Mouse (Mus musculus): ENCODE measurements around the gene Syt13.

DNA sequence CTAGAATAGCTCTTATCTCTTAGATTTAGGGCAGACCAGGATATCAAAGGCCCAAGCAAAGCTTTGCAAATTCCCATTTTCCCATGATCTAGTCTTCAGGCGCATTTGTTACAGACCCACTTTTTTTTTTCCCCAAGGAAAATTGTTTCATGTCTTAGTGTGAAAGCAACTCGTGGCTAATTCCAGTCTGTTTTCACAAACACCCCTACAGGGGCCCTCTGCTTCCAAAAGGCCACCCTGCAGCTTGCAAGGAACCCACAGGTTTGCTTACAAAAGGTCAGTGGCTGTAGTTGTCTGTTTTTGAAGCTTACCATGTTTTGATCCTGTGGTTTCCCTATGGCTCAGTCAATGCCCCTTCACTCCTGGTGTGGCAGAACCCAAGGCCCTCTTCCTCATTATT lies 48.3 kb upstream of the Syt13 start:
- no peak for TF ChIP-seq CTCF (conservative IDR thresholded peaks at IDR 0.05; ENCODE audit: low read length)
- no peak for TF ChIP-seq POU5F1 (IDR thresholded peaks at IDR 0.05; ENCODE audit: borderline replicate concordance, low read length)
